Comparison of ENCODE assay signal across 8 mouse cellular contexts in the genomic region with DNA sequence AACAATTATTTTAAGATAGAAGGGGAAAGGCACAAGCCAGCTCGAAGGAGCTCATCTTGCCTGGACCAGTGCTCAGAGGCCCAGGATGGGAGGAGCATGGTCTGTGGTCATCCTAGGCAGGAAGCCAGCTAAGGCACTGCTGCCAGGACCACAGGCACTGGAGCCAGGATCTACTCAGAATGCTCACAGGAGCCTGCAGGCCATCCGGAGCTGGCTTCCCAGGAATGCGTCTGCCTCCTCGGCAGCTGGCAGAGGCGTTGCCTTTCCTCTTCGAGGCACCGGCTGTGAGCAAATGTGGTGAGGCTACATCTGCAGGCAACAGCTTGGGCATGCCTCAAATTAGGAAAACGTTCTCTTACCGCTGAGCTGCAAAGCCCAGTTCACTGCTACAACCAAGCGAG. TPM values are rescaled to one million over a fixed set of nuclear protein-coding genes. Genes with fewer than 3 reads are reported as not detected.
A peak's percentile ranks its signal among the peaks of the same experiment; 100 is the strongest.
DNase-seq lines count a peak whose midpoint lies in the region; ATAC-seq lines count a peak whose summit lies in the region.

No protein-coding gene starts in this region.

- ATAC-seq in embryonic facial prominence, embryonic 15.5 days (ENCODE audit: insufficient number of reproducible peaks, low FRiP score, low TSS enrichment, low read depth), result peak; percentile 98
- no peak for ATAC-seq in heart, embryonic 11.5 days (replicated peaks; ENCODE audit: insufficient number of reproducible peaks, low FRiP score, low TSS enrichment)

- no peaks in the 10 kb centered on the region for H3K27me3 ChIP-seq in embryonic facial prominence, embryonic 15.5 days
- no peaks in the 10 kb centered on the region for H3K27me3 ChIP-seq in heart, embryonic 11.5 days (ENCODE audit: control insufficient read depth, insufficient read depth, low read length)

- 14% methylated on average over 10 of the region's 10 CpGs for WGBS in embryonic facial prominence, embryonic 15.5 days
- WGBS in heart, embryonic 11.5 days (ENCODE audit: insufficient replicate concordance), result 22% methylated on average over 10 of the region's 10 CpGs

- peaks cover 16% of the 10 kb centered on the region for H3K4me1 ChIP-seq in embryonic facial prominence, embryonic 15.5 days
- H3K4me1 ChIP-seq in heart, embryonic 11.5 days (ENCODE audit: control insufficient read depth, insufficient read depth, low read length), result peaks cover 7% of the 10 kb centered on the region

- peak; percentile 39 for DNase-seq in embryo, embryonic 10 days (ENCODE audit: low spot score)
- DNase-seq in embryo, embryonic 10.5 days (ENCODE audit: low spot score), result no peak
- DNase-seq in adrenal gland, adult 18-20 months (ENCODE audit: low spot score in 2 of 2), result peak; percentile 39 to 50
- peak; percentile 67 to 74 for DNase-seq in layer of hippocampus, postnatal 10 days (ENCODE audit: low spot score in 2 of 2)
- peak; percentile 72 for DNase-seq in lung, postnatal 36 days
- DNase-seq in urinary bladder, postnatal 25 days (ENCODE audit: low spot score), result peak; percentile 41

- peak overlapping the region; percentile 36 for H3K4me2 ChIP-seq in embryonic facial prominence, embryonic 15.5 days (replicated peaks)
- 0 out of 2 replicates have a peak overlapping the region, but pooled peaks have one; percentile 14 for H3K4me2 ChIP-seq in heart, embryonic 11.5 days

- H3K9ac ChIP-seq in embryonic facial prominence, embryonic 15.5 days, result no peak overlapping the region
- no peak overlapping the region for H3K9ac ChIP-seq in heart, embryonic 11.5 days (ENCODE audit: low read depth, low read length)

- H3K36me3 ChIP-seq in embryonic facial prominence, embryonic 15.5 days, result no peaks in the 10 kb centered on the region
- H3K36me3 ChIP-seq in heart, embryonic 11.5 days (ENCODE audit: control insufficient read depth, insufficient read depth, low read length), result no peaks in the 10 kb centered on the region

- peak overlapping the region; percentile 85 for H3K27ac ChIP-seq in embryonic facial prominence, embryonic 15.5 days (replicated peaks)
- H3K27ac ChIP-seq in heart, embryonic 11.5 days (ENCODE audit: low read depth, low read length), result no peak overlapping the region

- no peak overlapping the region for H3K4me3 ChIP-seq in embryonic facial prominence, embryonic 15.5 days (replicated peaks)
- no peak overlapping the region for H3K4me3 ChIP-seq in heart, embryonic 11.5 days (ENCODE audit: low read depth, low read length)

- H3K9me3 ChIP-seq in embryonic facial prominence, embryonic 15.5 days (replicated peaks), result no peaks in the 10 kb centered on the region
- H3K9me3 ChIP-seq in heart, embryonic 11.5 days (replicated peaks; ENCODE audit: control insufficient read depth, low read length), result no peaks in the 10 kb centered on the region

RNA-seq across cellular contexts. Expression of a gene that starts 37.8 kb away (rescaled TPM):
- total RNA-seq in adrenal gland, adult 18-20 months (2021), result 100 to 1,000 TPM in 1 of 2 experiments, 10 to 100 TPM in 1; 43.5 to 122 TPM
- polyA plus RNA-seq in embryonic facial prominence, embryonic 15.5 days (2015; fragmentation: Nextera tagmentation; extraction: Ambion mirVana), result 8.3 and 11.2 TPM in 2 replicates
- 10.2 and 12.6 TPM in 2 replicates for polyA plus RNA-seq in heart, embryonic 11.5 days (2014; fragmentation: Nextera tagmentation; extraction: Ambion mirVana)
- 10 to 100 TPM; 52.2 to 52.9 TPM for total RNA-seq in layer of hippocampus, postnatal 10 days (2021)
